Mouse (Mus musculus): Measurements from ENCODE around the gene Cdcp1.

GRCm38 (mm10) chr9:123138891-123139474 lies 76.9 kb downstream of the Cdcp1 start:
- TF ChIP-seq CTCF (IDR thresholded peaks at IDR 0.05; ENCODE audit: control insufficient read depth, insufficient read depth, insufficient read length) (no peak), USF1 (IDR thresholded peaks at IDR 0.05; ENCODE audit: low read depth) (no peak), MAX (IDR thresholded peaks at IDR 0.05) (no peak), MYOD1 (IDR thresholded peaks at IDR 0.05; ENCODE audit: control insufficient read depth, insufficient read length, low read depth) (no peak), MYOG (IDR thresholded peaks at IDR 0.05; ENCODE audit: control insufficient read depth, extremely low read depth, insufficient read length) (no peak), CEBPB (IDR thresholded peaks at IDR 0.05; ENCODE audit: low read depth) (no peak)

Measured in C2C12 (cell line).